Mouse (Mus musculus): ENCODE measurements around the gene Rnd1.

Rnd1 gene

DNA sequence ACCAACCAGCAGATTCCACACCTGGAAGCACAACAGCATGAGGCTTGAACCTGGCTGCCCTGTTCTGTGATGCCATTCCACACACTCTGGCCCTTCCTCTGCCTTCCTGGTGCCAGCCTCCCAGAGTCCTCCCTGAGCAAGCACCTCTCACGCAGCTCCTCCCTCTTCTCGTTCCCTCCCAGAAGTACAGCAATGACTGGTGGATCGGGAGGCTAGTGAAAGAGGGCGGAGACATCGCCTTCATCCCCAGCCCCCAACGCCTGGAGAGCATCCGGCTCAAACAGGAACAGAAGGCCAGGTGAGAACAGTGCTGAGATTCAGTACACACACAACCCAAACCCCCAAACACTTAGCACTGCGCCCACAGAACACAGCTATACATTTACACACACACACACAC, 37.1 kb downstream of the Rnd1 start:
- no peak for DNase-seq (ENCODE audit: low spot score in 2 of 2)

DNA sequence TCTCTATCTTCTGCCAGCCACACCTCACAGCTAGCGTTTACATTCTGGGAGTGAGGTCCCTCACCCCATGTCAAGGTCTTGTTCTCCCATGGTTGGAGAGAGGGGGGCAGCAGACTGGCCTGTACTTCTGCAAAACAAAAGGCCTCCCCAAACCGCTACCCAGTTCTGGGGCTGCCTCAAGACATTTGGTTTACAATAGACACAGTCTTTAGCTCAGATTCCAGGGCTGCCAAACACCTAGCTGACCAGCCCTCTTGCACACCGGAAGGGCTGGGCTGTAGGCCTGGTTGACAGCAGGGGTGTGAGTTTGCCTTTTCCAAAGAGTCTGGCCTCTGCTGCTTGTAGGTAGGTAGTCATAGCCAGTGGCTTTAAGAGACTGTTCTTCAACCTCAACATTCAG, 40.1 kb downstream of the Rnd1 start:
- no peak for DNase-seq (ENCODE audit: low spot score in 2 of 2)

DNA sequence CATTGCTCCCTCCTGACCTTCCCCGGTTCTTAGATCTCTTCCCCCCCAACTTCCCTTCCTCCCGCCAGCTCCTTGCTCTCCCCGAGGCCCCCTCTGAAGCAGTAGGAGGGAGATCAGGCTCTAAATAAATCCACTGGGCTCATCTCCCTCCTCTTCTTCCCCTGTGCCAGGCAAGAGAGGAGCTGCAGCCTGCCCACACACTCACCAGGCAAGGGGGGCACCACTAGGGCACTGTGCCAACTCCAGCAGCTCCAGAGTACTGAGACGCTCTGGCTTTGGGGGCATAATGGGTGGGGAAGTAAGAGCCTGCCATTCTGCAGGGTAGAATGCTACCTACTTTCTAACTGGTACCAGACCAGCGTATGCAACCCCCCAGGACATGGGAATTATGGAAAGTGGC, 40.7 kb downstream of the Rnd1 start:
- DNase-seq (ENCODE audit: low spot score in 2 of 2): no peak

DNA sequence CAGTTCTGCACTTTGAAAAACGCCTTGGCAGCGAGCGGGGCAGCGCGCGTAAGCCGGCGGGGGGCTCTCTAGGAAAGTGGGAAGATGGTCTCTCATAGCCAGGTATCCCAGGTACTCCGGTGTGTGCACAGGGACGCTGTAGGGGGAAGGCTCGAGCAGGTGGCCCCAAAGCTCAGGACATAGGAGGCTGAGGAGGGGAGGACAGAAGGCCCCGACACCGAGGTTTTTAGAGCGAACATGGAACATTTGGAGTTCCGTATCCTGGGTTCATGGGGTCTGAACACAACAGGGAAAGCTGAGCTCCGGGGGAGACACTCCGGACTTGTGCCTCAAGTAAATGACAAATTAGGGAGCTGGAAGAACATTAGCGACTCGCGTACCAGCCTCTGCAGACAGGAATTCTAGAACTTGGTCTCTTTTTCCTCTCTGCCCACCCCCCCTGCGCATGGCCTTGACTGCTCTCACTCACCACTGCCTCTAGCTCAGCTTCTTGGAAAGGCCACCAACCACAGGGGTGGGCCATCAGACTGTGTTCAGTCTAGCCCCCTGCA, 41.9 kb downstream of the Rnd1 start:
- DNase-seq (ENCODE audit: low spot score in 2 of 2): no peak

DNA sequence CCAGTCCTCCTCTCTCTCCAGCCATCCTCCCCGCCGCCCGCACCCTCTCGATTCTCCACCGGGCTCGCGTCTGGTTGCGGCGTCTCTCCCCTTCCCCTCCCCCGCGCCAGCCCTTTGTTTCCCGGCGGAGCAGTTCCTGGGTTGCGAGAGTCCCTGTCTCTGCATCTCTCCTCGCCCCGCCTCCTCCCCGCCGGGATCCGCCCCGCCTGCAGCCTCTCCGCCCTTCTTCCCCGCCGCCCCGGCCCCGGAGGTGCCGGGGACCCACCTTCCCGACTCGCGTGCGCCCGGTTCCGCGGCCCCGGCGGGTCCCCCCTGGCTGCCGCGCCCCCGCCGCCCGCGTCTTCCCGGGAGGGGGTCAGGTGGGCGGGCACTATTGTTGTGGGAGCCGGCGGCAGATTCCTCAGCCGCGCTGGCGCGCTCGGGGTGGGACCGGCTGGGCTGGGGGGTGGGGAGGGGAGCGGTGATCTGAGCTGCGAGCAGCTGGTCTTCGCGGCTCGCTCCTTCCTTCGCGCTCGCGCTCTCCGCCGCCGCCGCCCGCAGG, 42.6 kb downstream of the Rnd1 start:
- peak; percentile 72 to 83 for DNase-seq (ENCODE audit: low spot score in 2 of 2)

DNA sequence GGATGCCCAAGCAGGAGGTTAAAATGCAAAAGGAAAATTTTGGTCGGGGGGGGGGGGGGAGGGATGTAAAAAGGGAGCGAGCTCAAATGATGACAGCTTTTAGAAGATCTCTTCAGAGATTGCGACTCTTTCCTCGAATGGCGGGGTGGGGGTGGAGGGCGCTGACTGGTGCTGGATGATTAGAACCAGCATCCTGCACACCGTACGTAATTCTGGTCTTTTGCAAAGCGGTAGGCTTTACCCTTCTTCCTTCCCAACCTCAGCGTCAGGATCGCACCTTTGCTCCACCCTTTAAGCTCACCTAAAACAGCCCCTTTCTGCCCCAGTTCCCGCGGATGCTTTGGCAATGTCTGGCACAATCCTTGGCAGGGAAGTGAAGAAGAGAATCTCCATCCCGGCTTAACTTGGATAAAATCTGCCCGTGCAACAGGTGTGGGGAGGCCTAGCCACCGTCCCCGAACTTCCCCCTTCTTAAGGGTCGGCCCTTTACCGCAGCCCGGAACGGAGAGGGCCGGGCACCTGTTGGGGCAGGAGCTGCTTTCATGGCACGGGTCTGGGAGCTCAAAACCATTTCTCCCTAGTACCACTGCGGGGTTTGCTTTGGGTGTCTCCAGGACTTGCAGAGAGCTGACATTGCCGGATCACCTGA, 43.3 kb downstream of the Rnd1 start:
- peak in 1 of 2 experiments; percentile 18 for DNase-seq (ENCODE audit: low spot score in 2 of 2)

DNA sequence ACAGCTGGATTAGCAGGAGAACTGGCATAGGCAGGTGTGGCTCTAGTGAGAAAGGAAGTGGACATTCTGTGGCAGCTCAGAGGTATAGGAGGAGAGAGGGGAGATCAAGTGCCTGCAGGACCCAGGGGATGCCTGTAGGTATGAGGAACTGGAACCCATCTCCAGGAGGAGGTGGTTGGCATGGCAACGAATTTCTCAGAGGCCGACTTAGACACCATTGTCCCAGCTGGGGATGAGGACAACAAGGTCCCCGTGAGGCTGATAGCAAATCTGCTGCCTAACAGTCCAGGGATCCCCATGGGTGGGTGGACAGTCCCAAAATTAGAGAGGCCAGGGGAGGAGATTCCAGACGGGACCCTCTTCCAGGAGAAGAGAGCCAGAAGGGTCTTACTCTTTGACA, 44.3 kb downstream of the Rnd1 start:
- DNase-seq (ENCODE audit: low spot score in 2 of 2): no peak

DNA sequence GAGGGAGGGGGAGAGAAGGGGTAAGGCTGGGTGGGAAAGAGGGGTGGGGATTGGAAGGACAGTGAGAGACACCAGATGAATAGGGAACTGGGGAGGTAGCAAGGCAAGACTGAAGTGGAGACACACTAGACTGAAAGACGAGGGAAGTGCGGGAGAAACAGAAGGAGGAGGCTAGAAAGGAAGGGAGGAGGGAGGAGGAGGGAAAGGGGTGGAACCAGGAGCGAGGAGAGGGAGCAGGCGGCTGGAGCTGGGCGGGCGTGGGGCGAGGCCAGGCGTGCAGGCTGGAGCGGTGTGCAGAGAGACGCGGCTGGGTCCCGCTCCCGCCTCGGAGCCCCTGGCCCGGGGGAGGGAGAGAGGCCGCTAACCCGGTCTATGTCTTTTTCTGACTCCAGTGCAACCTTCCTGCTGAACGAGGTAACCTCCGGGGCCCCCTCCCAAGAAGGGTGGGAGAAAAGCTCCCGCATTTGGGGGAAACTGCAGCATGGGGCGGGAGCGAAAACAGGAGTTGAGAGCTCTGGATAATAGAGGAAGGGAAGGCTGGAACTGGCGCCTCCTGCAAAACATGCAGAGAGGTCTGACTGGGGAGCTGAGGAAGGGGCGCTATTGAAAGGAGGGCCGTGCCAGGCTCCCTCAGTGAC, 45.0 kb downstream of the Rnd1 start:
- DNase-seq (ENCODE audit: low spot score in 2 of 2): peak; percentile 29 to 66

DNA sequence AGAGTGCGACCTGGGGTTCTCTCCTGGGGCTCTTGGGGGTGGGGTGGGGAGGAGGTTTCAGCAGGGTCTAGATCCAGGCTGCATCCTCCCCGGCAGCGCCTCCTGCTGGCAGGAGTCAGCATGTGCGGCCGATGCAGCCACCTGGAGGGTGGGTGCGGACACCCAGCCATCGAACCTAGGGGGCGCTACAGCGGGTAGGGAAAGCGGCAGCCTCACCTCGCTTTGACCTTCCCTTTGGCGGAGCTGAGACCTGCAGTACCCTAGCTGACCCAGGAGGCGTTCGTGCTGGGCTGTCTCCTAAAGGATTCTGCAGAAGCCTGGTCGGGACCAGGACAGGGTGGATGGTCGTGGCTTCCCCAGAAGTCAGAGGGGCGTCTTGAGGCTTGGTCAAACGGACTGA, 45.8 kb downstream of the Rnd1 start:
- DNase-seq (ENCODE audit: low spot score in 2 of 2): peak in 1 of 2 experiments; percentile 38

DNA sequence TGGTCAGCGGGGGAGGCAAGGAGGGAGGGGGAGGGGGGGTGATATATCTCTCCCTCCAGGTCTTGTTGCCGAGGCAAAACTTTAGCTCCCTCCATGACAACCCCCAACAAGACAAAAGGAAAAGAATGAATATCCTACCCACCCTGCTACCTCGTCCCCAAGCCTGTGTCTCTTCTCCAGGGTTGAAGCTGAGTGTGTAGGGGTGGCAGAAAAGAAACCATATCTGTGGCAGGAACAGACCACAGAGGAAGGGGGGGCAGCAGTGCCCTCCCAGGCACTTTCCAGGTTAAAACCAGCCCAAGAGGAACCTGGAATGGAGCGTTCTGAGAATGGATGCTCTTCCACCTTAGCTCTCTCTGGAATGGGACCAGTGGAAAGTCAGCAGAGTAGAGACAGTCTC, 46.7 kb downstream of the Rnd1 start, which contains the start of gene Cacnb3:
TSS of gene Cacnb3 (plus strand) at position 301 of the 400 bp plus-strand sequence.
- no peak for DNase-seq (ENCODE audit: low spot score in 2 of 2)

DNA sequence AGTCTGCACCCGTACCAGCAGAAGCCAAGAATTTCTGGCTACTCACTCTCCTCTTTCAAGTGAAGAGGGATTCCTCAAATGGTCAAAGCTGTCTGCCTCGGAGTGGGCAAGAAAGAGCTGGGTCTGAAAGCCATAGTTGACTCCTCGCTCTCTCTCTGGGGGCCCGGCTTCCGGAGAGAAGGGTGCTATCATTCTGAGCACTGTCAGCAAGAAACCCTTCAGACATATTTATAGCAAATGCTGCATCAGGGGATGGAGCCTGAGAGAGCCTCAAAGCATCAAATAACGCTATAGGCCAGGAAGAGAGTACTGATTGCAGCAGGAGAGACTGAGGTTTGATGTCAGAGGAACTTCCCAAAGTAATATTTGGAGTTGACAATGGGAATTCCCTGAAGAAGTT, 47.8 kb downstream of the Rnd1 start:
- no peak for DNase-seq (ENCODE audit: low spot score in 2 of 2)

DNA sequence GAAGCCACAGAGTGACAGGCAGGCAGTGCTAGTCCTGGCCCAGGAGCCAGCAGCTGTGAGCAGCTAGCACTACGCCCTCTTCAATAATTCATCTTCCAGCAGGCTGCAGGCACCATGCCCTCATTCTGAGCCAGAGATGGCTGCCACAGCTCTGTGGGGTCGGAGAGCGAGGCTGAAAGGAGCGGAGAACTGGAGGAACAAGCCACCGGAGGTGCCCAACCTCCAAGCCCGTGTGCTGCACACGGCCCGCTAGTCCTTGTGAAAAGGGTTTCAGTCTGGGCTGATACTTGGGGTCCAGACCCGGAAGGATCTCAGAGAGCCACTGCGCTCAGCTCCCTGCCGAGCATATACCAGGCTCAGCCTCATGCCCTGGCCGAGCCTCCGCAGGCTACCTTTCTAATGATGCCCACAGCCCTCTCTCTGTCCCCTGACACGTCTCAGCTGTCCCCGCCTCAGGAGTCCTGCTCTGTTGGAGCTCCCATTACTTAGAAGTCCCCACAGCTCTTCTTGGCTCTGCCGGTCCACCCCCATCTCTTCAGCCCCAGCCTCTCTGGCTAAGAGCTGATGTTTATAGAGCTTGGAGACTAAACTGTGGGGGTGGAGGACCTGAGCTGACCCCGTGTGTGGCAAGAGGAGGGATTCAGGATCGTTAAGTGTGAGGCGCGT, 48.5 kb downstream of the Rnd1 start:
- DNase-seq (ENCODE audit: low spot score in 2 of 2): no peak

DNA sequence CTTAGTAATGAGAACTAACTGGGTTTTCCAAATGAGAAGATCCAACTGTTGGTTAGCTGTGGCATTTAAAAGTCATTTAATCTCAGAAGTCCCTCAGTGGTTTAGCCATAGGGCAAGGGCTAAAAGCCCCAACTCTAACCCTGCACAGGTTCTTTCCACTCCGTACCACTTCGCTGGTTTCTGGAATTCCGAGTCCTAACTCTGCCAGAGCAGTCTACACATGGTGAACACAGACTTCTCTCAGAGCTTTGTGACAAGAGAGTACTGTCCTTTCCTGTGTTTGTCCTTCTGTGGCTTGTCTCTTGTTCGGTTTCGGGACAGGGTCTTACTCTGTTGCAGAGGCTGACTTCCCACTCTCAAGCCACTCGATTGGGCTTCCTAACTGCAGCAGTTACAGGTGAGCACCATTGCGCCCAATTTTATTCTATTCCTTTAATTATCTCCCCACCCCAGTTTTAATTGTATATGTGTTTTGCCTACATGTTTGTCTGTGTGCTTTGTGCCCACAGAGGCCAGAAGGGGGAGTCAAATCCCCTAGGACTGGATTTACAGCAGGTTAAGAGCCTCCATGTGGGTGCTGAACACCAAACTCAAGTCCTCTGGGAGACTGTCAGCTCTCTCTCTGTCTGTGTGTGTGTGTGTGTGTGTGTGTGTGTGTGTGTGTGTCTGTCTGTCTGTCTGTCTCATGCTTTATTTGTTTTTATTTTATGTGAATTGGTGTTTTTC, 50.6 kb downstream of the Rnd1 start:
- no peak for DNase-seq (ENCODE audit: low spot score in 2 of 2)

DNA sequence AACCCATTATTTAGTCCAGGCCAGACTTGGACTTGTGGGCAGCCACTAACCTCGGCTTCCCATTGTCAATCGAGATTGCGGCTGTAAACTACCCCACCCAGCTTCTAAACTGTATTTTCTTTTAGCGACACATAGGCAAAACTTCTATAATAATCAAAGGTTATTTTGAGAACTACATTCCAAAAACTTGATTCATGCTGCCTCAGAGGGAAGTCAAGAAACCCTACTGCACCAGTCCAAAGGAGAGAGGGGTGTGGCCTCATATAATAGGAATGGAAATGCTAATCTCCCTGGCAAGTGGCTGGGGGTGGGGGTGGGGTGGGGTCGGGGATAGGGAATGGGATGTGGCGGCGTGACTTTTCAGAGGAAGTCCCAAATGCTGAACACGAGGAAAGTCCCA, 51.2 kb downstream of the Rnd1 start:
- DNase-seq (ENCODE audit: low spot score in 2 of 2): no peak

DNA sequence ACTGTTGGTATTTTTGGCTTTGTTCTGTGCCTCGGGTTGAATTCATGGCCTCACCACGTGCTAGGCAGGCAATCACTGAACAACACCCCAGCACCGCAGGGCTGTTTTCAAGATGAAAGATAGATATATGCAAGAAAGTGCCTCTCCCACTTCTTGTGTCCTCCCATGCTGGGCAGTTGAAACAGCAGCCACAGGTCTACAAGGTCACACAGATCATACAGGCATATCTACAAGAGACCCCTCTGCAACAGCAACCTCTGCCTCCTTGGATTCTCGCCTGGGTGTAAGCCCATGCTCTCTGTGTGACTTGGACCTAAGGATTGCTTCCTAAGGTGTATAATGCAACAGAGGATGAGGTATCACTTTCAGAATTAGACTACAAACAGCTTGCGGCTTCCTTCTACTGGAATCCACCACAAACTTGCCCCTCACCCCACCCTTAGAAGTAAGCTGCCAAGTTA, 53.9 kb downstream of the Rnd1 start:
- DNase-seq (ENCODE audit: low spot score in 2 of 2): no peak

DNA sequence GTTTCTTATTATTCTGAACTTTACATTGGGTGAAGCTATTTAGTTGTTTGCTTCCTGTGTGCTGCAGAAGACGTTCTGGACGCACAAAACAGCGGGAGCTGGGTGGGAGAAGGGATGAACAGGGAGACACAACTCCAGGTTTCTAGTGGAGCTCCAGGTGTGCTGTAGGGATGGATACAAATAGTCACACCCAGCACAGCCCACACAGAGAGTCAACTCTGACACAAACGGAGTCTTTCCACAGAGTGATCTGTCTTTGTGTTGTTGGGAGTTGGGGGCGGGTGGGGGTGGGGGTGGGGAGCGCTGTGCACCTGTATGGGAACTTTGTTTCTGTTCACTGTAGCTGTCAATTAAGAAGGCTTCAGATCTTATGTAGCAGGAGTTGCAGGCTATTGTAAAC, 54.5 kb downstream of the Rnd1 start:
- no peak for DNase-seq (ENCODE audit: low spot score in 2 of 2)

DNA sequence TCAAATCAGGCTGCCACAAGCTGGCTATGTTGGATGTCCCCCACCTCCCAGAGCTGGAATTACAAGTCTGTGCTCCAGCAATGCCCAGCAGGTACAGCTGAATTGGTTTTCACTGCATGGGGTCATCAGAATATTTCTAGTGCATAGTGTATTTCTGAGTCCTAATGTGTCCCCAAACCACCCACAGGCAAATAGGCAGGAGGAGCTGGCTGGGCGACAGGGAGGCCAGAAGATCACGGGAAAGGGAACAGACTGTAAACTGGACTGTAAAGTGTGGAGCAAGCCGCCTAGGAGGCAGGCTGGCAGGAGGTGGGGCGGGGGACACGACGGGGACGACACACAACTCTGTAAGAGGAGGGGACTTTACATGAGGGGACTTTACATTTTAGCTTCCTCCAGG, 55.1 kb downstream of the Rnd1 start:
- no peak for DNase-seq (ENCODE audit: low spot score in 2 of 2)

DNA sequence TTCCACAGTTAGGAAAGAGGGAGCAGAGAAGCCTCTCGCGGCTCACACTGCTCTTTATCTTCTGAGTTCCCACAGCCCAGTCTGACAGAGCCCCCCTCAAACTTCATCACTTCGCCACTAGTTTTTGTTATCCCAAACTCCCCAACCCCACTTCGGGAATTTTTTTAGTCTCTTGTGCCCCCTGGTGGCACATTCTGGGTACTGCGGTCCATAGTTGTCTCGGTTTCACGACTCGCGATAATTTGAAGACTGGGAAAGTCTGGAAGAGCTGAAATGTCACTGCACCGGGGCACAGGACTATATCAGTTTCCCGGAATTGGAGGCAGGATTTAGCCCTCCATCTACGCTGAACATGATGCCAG, 60.1 kb downstream of the Rnd1 start:
- peak; percentile 62 to 81 for DNase-seq (ENCODE audit: low spot score in 2 of 2)

DNA sequence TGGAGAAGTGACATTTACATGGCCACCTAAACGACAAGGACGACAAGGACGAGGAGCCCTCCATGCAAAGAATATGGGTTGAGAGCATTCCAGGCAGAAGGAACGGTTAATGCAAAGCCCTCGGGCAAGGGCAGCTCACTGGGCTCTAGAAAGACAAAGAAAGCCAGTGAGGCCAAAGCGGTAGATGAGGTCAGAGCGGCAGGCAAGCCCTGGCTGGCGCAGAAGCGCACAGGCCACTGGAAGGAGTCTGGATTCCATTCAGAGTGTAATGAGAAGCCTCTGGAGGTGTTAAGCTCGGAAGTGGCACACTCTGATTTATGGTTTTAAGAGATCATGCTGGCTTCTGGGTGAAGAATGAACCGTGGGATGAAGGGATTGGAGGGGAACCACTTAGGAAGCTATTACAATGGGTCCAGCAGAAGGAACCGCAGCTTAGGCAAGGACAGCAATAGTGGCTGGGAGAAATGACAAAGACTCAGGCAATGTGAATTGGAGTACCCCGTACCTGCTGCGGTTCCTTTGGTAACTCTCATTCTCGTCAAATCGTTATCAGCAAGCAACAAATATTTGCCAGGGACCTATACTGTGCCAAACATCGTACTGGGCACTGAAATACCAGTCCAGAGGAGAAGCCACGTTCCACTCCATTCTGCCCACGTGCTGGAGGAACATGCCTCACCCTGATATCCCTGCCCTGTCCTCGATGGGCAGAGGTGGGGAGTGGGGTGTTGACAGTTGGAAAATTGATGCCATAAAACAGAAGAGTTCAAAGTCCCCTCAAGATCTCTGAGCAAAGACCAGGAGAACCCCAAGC, 60.7 kb downstream of the Rnd1 start:
- DNase-seq (ENCODE audit: low spot score in 2 of 2): no peak

DNA sequence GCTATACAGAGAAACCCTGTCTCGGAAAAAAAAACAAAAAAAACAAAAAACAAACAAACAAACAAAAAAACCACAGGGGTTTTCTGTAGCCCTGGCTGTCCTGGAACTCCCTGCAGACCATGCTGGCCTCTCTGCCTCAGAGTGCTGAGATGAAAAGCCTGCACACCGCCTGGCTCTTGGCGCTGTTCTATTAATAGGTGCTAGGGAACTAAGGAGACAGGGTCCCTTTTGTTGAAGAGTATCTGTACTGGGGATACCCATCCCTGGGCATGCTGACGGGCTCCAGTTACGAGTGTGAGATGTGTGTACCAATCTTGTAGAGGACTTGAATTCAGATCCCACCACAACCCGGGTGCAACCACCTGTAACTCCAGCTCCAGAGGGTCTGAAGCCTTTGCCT, 61.5 kb downstream of the Rnd1 start:
- DNase-seq (ENCODE audit: low spot score in 2 of 2): no peak

DNA sequence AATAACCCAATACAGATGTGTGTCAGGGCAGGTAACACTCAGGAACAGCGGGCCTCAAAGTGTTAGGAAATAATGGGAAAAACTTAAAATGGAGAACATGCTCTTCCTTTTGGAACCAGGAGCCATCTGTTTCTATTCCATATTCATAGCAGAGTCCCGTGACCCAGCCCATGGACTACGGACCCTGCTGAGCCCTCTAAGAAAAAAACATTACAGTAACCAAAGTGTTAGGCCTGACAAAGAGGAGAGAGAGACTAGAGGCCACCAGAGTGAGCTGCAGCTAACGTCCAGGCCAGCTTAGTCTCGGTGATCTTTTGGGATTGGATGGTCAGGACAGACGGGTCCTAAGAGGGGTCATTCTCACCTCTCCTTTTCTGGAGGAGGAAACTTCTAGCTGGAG, 62.3 kb downstream of the Rnd1 start:
- DNase-seq (ENCODE audit: low spot score in 2 of 2): no peak

Measured in urinary bladder, adult 18-20 months (tissue).